Mouse (Mus musculus) hindbrain, postnatal 0 days (tissue): Measurements from ENCODE around the gene Vipas39. TPM values are rescaled to one million over a fixed set of nuclear protein-coding genes. Genes with fewer than 3 reads are reported as not detected.

Source experiments
- ATAC-seq: fragments of 200-750 bp; cut with Nextera tagmentation; 2 replicates; pipeline ENCODE4 v1.8.0; 2017; ENCODE audit warnings: mild to moderate bottlenecking, moderate TSS enrichment, moderate library complexity
- DNase-seq: peaks from one replicate; pipeline ENCODE4 v3.0.0-alpha.2; 2015; ENCODE audit warnings: low spot score
- H3K27ac ChIP-seq: fragments of 300-500 bp; sonication (generic); 2 replicates; pipeline ENCODE4 v1.5.1; 2014; ENCODE audit warnings: mild to moderate bottlenecking
- H3K27me3 ChIP-seq: fragments of 300-500 bp; sonication (generic); 2 replicates; pipeline ENCODE4 v1.6.1; 2014; ENCODE audit warnings: low read length, mixed read lengths; ENCODE audit not compliant: insufficient read depth
- H3K36me3 ChIP-seq: fragments of 300-500 bp; sonication (generic); 2 replicates; pipeline ENCODE4 v1.6.1; 2014; ENCODE audit warnings: low read length, mixed read lengths; ENCODE audit not compliant: insufficient read depth
- H3K4me1 ChIP-seq: fragments of 300-500 bp; sonication (generic); 2 replicates; pipeline ENCODE4 v1.6.1; 2014; ENCODE audit warnings: antibody characterized with exemption, low read length, mixed read lengths; ENCODE audit not compliant: insufficient read depth
- H3K4me2 ChIP-seq: fragments of 300-500 bp; sonication (generic); 2 replicates; pipeline ENCODE4 v1.6.1; 2014; ENCODE audit warnings: low read depth, mild to moderate bottlenecking, low read length, moderate library complexity, mixed read lengths
- H3K4me3 ChIP-seq: fragments of 300-500 bp; sonication (generic); 2 replicates; pipeline ENCODE4 v1.5.1; 2014; ENCODE audit warnings: low read length
- H3K9ac ChIP-seq: fragments of 300-500 bp; sonication (generic); replicated peaks from 2 replicates; pipeline ENCODE4 v1.6.1; 2014; ENCODE audit warnings: mild to moderate bottlenecking, low read length, moderate library complexity, mixed read lengths
- H3K9me3 ChIP-seq: fragments of 300-500 bp; sonication (generic); 2 replicates; pipeline ENCODE4 v1.6.1; 2016; ENCODE audit warnings: low read length, mixed read lengths
- CTCF ChIP-seq: IDR thresholded peaks from 2 replicates; pipeline ENCODE4 v1.5.1; 2016; ENCODE audit warnings: antibody characterized with exemption, control low read depth, low read depth
- WGBS: fragments of 180-500 bp; shearing (Covaris S2); extraction: QIAGEN DNeasy Blood & Tissue Kit; methylation state at CpG from one replicate; pipeline ENCODE4 v1.1.7; 2014; 5-methylcytosine and 5-hydroxymethylcytosine counted together
- polyA plus RNA-seq: library from polyadenylated mRNA; unstranded; fragments of >200 nt; fragmentation: Nextera tagmentation; extraction: Ambion mirVana; gene quantifications from 2 replicates; pipeline ENCODE4 v1.2.1, GENCODE M21; 2015
- total RNA-seq: library from RNA; depleted of rRNA; stranded (reverse); fragments of >200 nt; gene quantifications from 2 replicates; pipeline ENCODE4 v1.2.3, GENCODE M21; 2014

Gene Vipas39
- total and polyA plus RNA-seq, 2 experiments from 2014 or later: 50.5 to 61.3 TPM

- no peaks in the 10 kb centered on the region for H3K27me3 ChIP-seq
- no peak for DNase-seq
- peaks cover 50% of the 10 kb centered on the region for H3K36me3 ChIP-seq
- H3K4me3 ChIP-seq: no peak overlapping the region
- no peak overlapping the region for H3K4me2 ChIP-seq
- H3K27ac ChIP-seq: no peak overlapping the region
- no peak for ATAC-seq
- H3K9me3 ChIP-seq: no peaks in the 10 kb centered on the region
- no peak overlapping the region for H3K9ac ChIP-seq
- no peak for TF ChIP-seq CTCF
- 85% methylated on average over 9 of the region's 9 CpGs for WGBS
- H3K4me1 ChIP-seq: no peaks in the 10 kb centered on the region
Measured at GRCm38 (mm10) chr12:87274853-87275831, 9.1 kb upstream of the Vipas39 start.

- Histone ChIP-seq H3K9me3 (no peaks in the 10 kb centered on the region), H3K4me3 (peak overlapping the region; percentile 84), H3K4me1 (no peaks in the 10 kb centered on the region; the same call in 1 of the 2 replicates), H3K27me3 (no peaks in the 10 kb centered on the region), H3K4me2 (peak overlapping the region; percentile 84), H3K27ac (no peak overlapping the region), H3K36me3 (peaks cover 38% of the 10 kb centered on the region), H3K9ac (peak overlapping the region; percentile 86)
- ATAC-seq: no peak
- peak; percentile 66 for DNase-seq
- TF ChIP-seq CTCF: peak; percentile 63
- 24% methylated on average over 4 of the region's 4 CpGs for WGBS
Measured at GRCm38 (mm10) chr12:87267682-87268081, 1.6 kb upstream of the Vipas39 start.

GRCm38 (mm10) chr12:87266827-87267603, 959 bp upstream of the Vipas39 start:
- DNase-seq: peak; percentile 47
- Histone ChIP-seq H3K9ac (peak overlapping the region; percentile 86), H3K4me3 (peak overlapping the region; percentile 84), H3K27me3 (no peaks in the 10 kb centered on the region), H3K9me3 (no peaks in the 10 kb centered on the region), H3K4me2 (peak overlapping the region; percentile 84), H3K4me1 (no peaks in the 10 kb centered on the region; the same call in 1 of the 2 replicates), H3K27ac (peak overlapping the region; percentile 91), H3K36me3 (peaks cover 32% of the 10 kb centered on the region)
- ATAC-seq: peak; percentile 67
- under 1% methylated on average over 31 of the region's 31 CpGs for WGBS
- TF ChIP-seq CTCF: no peak

GRCm38 (mm10) chr12:87265444-87265843, 612 bp downstream of the Vipas39 start:
- no peaks in the 10 kb centered on the region for H3K27me3 ChIP-seq
- no peaks in the 10 kb centered on the region for H3K9me3 ChIP-seq
- H3K27ac ChIP-seq: peak overlapping the region; percentile 91
- peaks cover 22% of the 10 kb centered on the region for H3K36me3 ChIP-seq
- peak overlapping the region; percentile 84 for H3K4me3 ChIP-seq
- peak overlapping the region; percentile 84 for H3K4me2 ChIP-seq
- 25% methylated on average over 11 of the region's 11 CpGs for WGBS
- ATAC-seq: no peak
- H3K9ac ChIP-seq: peak overlapping the region; percentile 86
- DNase-seq: no peak
- H3K4me1 ChIP-seq: no peaks in the 10 kb centered on the region; the same call in 1 of the 2 replicates
- TF ChIP-seq CTCF: no peak

GRCm38 (mm10) chr12:87260562-87260961, 5.5 kb downstream of the Vipas39 start:
- H3K27ac ChIP-seq: no peak overlapping the region
- no peak for DNase-seq
- 91% methylated on average over 8 of the region's 8 CpGs for WGBS
- no peak for ATAC-seq
- no peak overlapping the region for H3K4me2 ChIP-seq
- H3K9me3 ChIP-seq: no peaks in the 10 kb centered on the region
- peaks cover 47% of the 10 kb centered on the region for H3K36me3 ChIP-seq
- H3K9ac ChIP-seq: no peak overlapping the region
- no peaks in the 10 kb centered on the region for H3K4me1 ChIP-seq
- H3K27me3 ChIP-seq: no peaks in the 10 kb centered on the region
- no peak for TF ChIP-seq CTCF
- H3K4me3 ChIP-seq: no peak overlapping the region

GRCm38 (mm10) chr12:87256629-87257028, 9.4 kb downstream of the Vipas39 start:
- no peak overlapping the region for H3K4me2 ChIP-seq
- H3K9ac ChIP-seq: no peak overlapping the region
- no peaks in the 10 kb centered on the region for H3K27me3 ChIP-seq
- 94% methylated on average over 5 of the region's 5 CpGs for WGBS
- H3K36me3 ChIP-seq: peaks cover 76% of the 10 kb centered on the region
- TF ChIP-seq CTCF: no peak
- H3K27ac ChIP-seq: no peak overlapping the region
- ATAC-seq: no peak
- no peaks in the 10 kb centered on the region for H3K9me3 ChIP-seq
- no peaks in the 10 kb centered on the region for H3K4me1 ChIP-seq
- H3K4me3 ChIP-seq: no peak overlapping the region
- DNase-seq: no peak
